Mouse (Mus musculus) neural tube, embryonic 11.5 days (tissue): ENCODE data around the gene Tmem72. TPM values are rescaled to one million over a fixed set of nuclear protein-coding genes. Genes with fewer than 3 reads are reported as not detected.
A peak's percentile ranks its signal among the peaks of the same experiment; 100 is the strongest.

Experiments
- ATAC-seq: fragments of 200-750 bp; cut with Nextera tagmentation; 2 replicates; pipeline ENCODE4 v1.8.0; 2017; ENCODE audit warnings: moderate number of reproducible peaks, mild to moderate bottlenecking, moderate TSS enrichment, moderate library complexity; ENCODE audit not compliant: insufficient read depth, low FRiP score, low TSS enrichment
- DNase-seq: peaks from one replicate; pipeline ENCODE4 v3.0.0-alpha.2; 2015; ENCODE audit warnings: low spot score
- H3K27ac ChIP-seq: fragments of 300-500 bp; sonication (generic); 2 replicates; pipeline ENCODE4 v1.5.1; 2014; ENCODE audit warnings: low read depth, mild to moderate bottlenecking, low read length
- H3K27me3 ChIP-seq: fragments of 300-500 bp; sonication (generic); 2 replicates; pipeline ENCODE4 v1.6.1; 2014; ENCODE audit warnings: mild to moderate bottlenecking, low read length, mixed read lengths; ENCODE audit not compliant: control insufficient read depth, insufficient read depth
- H3K36me3 ChIP-seq: fragments of 300-500 bp; sonication (generic); 2 replicates; pipeline ENCODE4 v1.6.1; 2014; ENCODE audit warnings: mild to moderate bottlenecking, low read length, moderate library complexity, mixed read lengths; ENCODE audit not compliant: control insufficient read depth, insufficient read depth
- H3K4me1 ChIP-seq: fragments of 300-500 bp; sonication (generic); 2 replicates; pipeline ENCODE4 v1.6.1; 2014; ENCODE audit warnings: low read length, mixed read lengths; ENCODE audit not compliant: control insufficient read depth, insufficient read depth
- H3K4me2 ChIP-seq: fragments of 300-500 bp; sonication (generic); 2 replicates; pipeline ENCODE4 v1.6.1; 2014; ENCODE audit warnings: low read depth, mild to moderate bottlenecking, moderate library complexity
- H3K4me3 ChIP-seq: fragments of 300-500 bp; sonication (generic); 2 replicates; pipeline ENCODE4 v1.5.1; 2014; ENCODE audit warnings: low read depth, low read length
- H3K9ac ChIP-seq: fragments of 300-500 bp; sonication (generic); 2 replicates; pipeline ENCODE4 v1.6.1; 2014; ENCODE audit warnings: mild to moderate bottlenecking, low read length
- H3K9me3 ChIP-seq: fragments of 300-500 bp; sonication (generic); 2 replicates; pipeline ENCODE4 v1.6.1; 2016; ENCODE audit warnings: low read length; ENCODE audit not compliant: control insufficient read depth
- WGBS: fragments of 180-500 bp; shearing (Covaris S2); extraction: QIAGEN DNeasy Blood & Tissue Kit; methylation state at CpG from one replicate; pipeline ENCODE4 v1.1.7; 2014; 5-methylcytosine and 5-hydroxymethylcytosine counted together
- polyA plus RNA-seq: library from polyadenylated mRNA; unstranded; fragments of >200 nt; fragmentation: Nextera tagmentation; extraction: Ambion mirVana; gene quantifications from 2 replicates; pipeline ENCODE4 v1.2.1, GENCODE M21; 2014

The Tmem72 gene
- polyA plus RNA-seq, 1 experiment from 2014 or later, result 0.04 TPM

GRCm38 (mm10) chr6:116650406-116650805, 66.3 kb downstream of the Tmem72 start, which contains the start of gene Depp1:
TSS of gene Depp1 (plus strand) at chr6:116650609.
- Histone ChIP-seq H3K9me3 (no peaks in the 10 kb centered on the region), H3K27me3 (no peaks in the 10 kb centered on the region), H3K4me1 (no peaks in the 10 kb centered on the region), H3K4me2 (no peak within 1 kb of the TSS), H3K9ac (no peak within 1 kb of the TSS), H3K27ac (no peak within 1 kb of the TSS), H3K4me3 (no peak within 1 kb of the TSS), H3K36me3 (no peaks in the 10 kb centered on the region)
- ATAC-seq (no peak), DNase-seq (peak; percentile 49)
- WGBS, result 43% methylated on average over 6 of the region's 6 CpGs

- Histone ChIP-seq H3K27ac (no peak overlapping the region), H3K4me2 (no peak overlapping the region), H3K36me3 (no peaks in the 10 kb centered on the region), H3K4me3 (no peak overlapping the region), H3K9ac (no peak overlapping the region), H3K27me3 (no peaks in the 10 kb centered on the region), H3K9me3 (no peaks in the 10 kb centered on the region), H3K4me1 (no peaks in the 10 kb centered on the region)
- ATAC-seq, result no peak
- 83% methylated on average over 7 of the region's 7 CpGs for WGBS
- no peak for DNase-seq
Observed at GRCm38 (mm10) chr6:116649811-116650210, 66.9 kb downstream of the Tmem72 start.

GRCm38 (mm10) chr6:116647763-116648162, 69.0 kb downstream of the Tmem72 start:
- H3K27ac ChIP-seq, result no peak overlapping the region

GRCm38 (mm10) chr6:116644335-116644734, 72.4 kb downstream of the Tmem72 start:
- no peak for DNase-seq

More at GRCm38 (mm10) chr6:116647763-116648162, 69.0 kb downstream of the Tmem72 start:
- H3K36me3 ChIP-seq, result no peaks in the 10 kb centered on the region
- DNase-seq, result no peak
- WGBS, result 78% methylated on average over 12 of the region's 12 CpGs
- no peaks in the 10 kb centered on the region for H3K4me1 ChIP-seq
- H3K9me3 ChIP-seq, result no peaks in the 10 kb centered on the region
- no peaks in the 10 kb centered on the region for H3K27me3 ChIP-seq
- H3K4me2 ChIP-seq, result no peak overlapping the region
- no peak overlapping the region for H3K9ac ChIP-seq
- no peak overlapping the region for H3K4me3 ChIP-seq
- ATAC-seq, result no peak

GRCm38 (mm10) chr6:116643881-116644280, 72.8 kb downstream of the Tmem72 start:
- no peaks in the 10 kb centered on the region for H3K4me1 ChIP-seq
- H3K27ac ChIP-seq, result no peak overlapping the region
- H3K9me3 ChIP-seq, result no peaks in the 10 kb centered on the region
- H3K27me3 ChIP-seq, result no peaks in the 10 kb centered on the region
- ATAC-seq (no peak), DNase-seq (no peak)
- no peak overlapping the region for H3K4me2 ChIP-seq
- H3K36me3 ChIP-seq, result no peaks in the 10 kb centered on the region
- H3K4me3 ChIP-seq, result no peak overlapping the region
- H3K9ac ChIP-seq, result no peak overlapping the region
- 70% methylated on average over 4 of the region's 4 CpGs for WGBS

More at GRCm38 (mm10) chr6:116644335-116644734, 72.4 kb downstream of the Tmem72 start:
- ATAC-seq, result no peak
- Histone ChIP-seq H3K27me3 (no peaks in the 10 kb centered on the region), H3K36me3 (no peaks in the 10 kb centered on the region), H3K4me3 (no peak overlapping the region), H3K4me1 (no peaks in the 10 kb centered on the region), H3K9me3 (no peaks in the 10 kb centered on the region), H3K9ac (no peak overlapping the region), H3K27ac (no peak overlapping the region), H3K4me2 (no peak overlapping the region)
- WGBS, result 70% methylated on average over 3 of the region's 3 CpGs

- Histone ChIP-seq H3K4me3 (no peak overlapping the region), H3K36me3 (no peaks in the 10 kb centered on the region), H3K27ac (no peak overlapping the region), H3K27me3 (no peaks in the 10 kb centered on the region), H3K4me2 (no peak overlapping the region), H3K4me1 (no peaks in the 10 kb centered on the region), H3K9me3 (no peaks in the 10 kb centered on the region), H3K9ac (no peak overlapping the region)
- ATAC-seq, result no peak
- DNase-seq, result no peak
- 85% methylated on average over 11 of the region's 11 CpGs for WGBS
Observed at GRCm38 (mm10) chr6:116642942-116643341, 73.8 kb downstream of the Tmem72 start.

- no peak for DNase-seq
- Histone ChIP-seq H3K9ac (no peak overlapping the region), H3K27me3 (no peaks in the 10 kb centered on the region), H3K36me3 (no peaks in the 10 kb centered on the region), H3K4me1 (no peaks in the 10 kb centered on the region), H3K9me3 (no peaks in the 10 kb centered on the region), H3K4me2 (no peak overlapping the region), H3K27ac (no peak overlapping the region), H3K4me3 (no peak overlapping the region)
- no peak for ATAC-seq
- 74% methylated on average over 2 of the region's 2 CpGs for WGBS
Observed at GRCm38 (mm10) chr6:116639663-116640062, 77.0 kb downstream of the Tmem72 start.

- H3K27me3 ChIP-seq, result no peaks in the 10 kb centered on the region
- ATAC-seq, result no peak
- H3K9ac ChIP-seq, result no peak overlapping the region
- H3K4me2 ChIP-seq, result no peak overlapping the region
- no peaks in the 10 kb centered on the region for H3K4me1 ChIP-seq
- H3K36me3 ChIP-seq, result no peaks in the 10 kb centered on the region
- DNase-seq, result no peak
- H3K27ac ChIP-seq, result no peak overlapping the region
- 79% methylated on average over 2 of the region's 2 CpGs for WGBS
- no peak overlapping the region for H3K4me3 ChIP-seq
- no peaks in the 10 kb centered on the region for H3K9me3 ChIP-seq
Observed at GRCm38 (mm10) chr6:116638871-116639270, 77.8 kb downstream of the Tmem72 start.

- H3K4me3 ChIP-seq, result no peak overlapping the region
- no peak for DNase-seq
- H3K27me3 ChIP-seq, result no peaks in the 10 kb centered on the region
- H3K27ac ChIP-seq, result no peak overlapping the region
- no peak overlapping the region for H3K4me2 ChIP-seq
- no peak overlapping the region for H3K9ac ChIP-seq
- H3K36me3 ChIP-seq, result no peaks in the 10 kb centered on the region
- 88% methylated on average over 5 of the region's 5 CpGs for WGBS
- no peak for ATAC-seq
- no peaks in the 10 kb centered on the region for H3K4me1 ChIP-seq
- H3K9me3 ChIP-seq, result no peaks in the 10 kb centered on the region
Observed at GRCm38 (mm10) chr6:116637496-116637895, 79.2 kb downstream of the Tmem72 start.
